Mouse (Mus musculus): ENCODE results near the gene Matk. TPM values are rescaled to one million over a fixed set of nuclear protein-coding genes. Genes with fewer than 3 reads are reported as not detected.

The Matk gene
- polyA plus RNA-seq, 1 experiment from 2014 or later: 1.7 TPM

DNA sequence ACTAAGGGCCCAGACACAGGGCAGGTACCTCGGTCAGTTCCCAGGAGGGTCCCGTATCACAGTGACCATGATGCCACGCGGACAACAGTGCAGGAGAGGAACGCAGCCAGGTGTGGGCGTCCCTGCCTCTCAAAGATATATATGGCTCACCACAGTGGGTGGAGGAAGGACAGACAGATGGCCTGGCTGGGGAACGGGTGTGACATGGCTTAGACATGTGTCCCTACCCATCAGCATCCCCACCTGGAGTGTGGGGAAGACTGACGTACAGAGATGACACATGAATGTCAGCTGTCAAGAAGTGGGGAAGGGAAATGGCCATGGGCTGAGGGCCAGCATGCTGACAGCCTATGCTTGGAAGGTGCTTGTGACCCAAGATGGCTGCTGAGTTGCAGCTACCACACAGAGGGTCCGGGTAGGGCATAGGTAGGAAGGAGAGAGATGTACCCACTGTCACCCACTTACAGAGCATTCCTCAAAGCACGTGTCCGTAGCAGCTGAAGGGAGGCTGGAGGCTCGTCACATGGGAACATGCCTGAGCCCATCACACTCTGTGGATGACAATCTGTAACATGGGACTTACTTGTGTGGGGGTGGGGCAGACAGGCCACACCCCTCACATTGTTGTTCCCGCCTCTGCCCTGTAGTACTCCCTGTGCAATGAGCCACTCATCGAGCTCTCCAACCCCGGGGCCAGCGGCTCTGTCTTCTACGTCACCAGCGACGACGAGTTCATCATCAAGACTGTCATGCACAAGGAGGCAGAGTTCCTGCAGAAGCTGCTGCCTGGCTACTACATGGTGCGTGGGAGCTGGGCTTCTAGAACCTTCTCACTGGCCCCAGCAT is 54.3 kb downstream of the Matk start:
- Histone ChIP-seq H3K9me3 (replicated peaks; ENCODE audit: control insufficient read depth, low read length) (no peaks in the 10 kb centered on the region), H3K27ac (ENCODE audit: low read depth, low read length) (no peak overlapping the region), H3K27me3 (ENCODE audit: control insufficient read depth, insufficient read depth, low read length) (no peaks in the 10 kb centered on the region), H3K9ac (ENCODE audit: low read depth, low read length) (no peak overlapping the region), H3K4me3 (ENCODE audit: low read depth, low read length) (no peak overlapping the region), H3K4me2 (no peak overlapping the region), H3K36me3 (ENCODE audit: control insufficient read depth, insufficient read depth, low read length) (peaks cover 42% of the 10 kb centered on the region), H3K4me1 (ENCODE audit: control insufficient read depth, insufficient read depth, low read length) (peaks cover 26% of the 10 kb centered on the region)
- 89% methylated on average over 21 of the region's 21 CpGs for WGBS (ENCODE audit: insufficient replicate concordance)
- ATAC-seq (replicated peaks; ENCODE audit: insufficient number of reproducible peaks, low FRiP score, low TSS enrichment): no peak

DNA sequence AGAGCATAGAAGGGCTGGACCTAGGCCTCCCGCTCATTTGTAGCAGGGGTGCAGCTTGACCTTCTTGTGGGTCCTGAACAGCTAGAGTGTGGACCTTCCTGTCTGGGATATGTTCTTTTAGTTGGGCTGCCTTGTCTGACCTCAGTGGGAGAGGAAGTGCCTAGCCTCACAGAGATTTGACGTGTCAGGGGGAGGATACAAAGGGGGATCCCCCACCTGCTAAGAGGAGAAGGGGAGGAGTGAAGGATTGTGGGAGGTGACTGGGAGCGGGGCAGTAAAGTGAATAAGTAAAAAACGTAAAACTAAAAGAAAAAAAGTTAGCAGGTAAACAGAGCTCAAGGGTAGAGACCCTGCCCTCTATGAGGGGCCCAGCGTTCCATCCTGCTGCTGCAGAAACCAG is 56.8 kb downstream of the Matk start:
- Histone ChIP-seq H3K27me3 (ENCODE audit: control insufficient read depth, insufficient read depth, low read length) (no peaks in the 10 kb centered on the region), H3K4me3 (ENCODE audit: low read depth, low read length) (no peak overlapping the region), H3K4me2 (no peak overlapping the region), H3K9ac (ENCODE audit: low read depth, low read length) (no peak overlapping the region), H3K4me1 (ENCODE audit: control insufficient read depth, insufficient read depth, low read length) (peaks cover 2% of the 10 kb centered on the region), H3K36me3 (ENCODE audit: control insufficient read depth, insufficient read depth, low read length) (peaks cover 55% of the 10 kb centered on the region), H3K27ac (ENCODE audit: low read depth, low read length) (no peak overlapping the region), H3K9me3 (replicated peaks; ENCODE audit: control insufficient read depth, low read length) (no peaks in the 10 kb centered on the region)
- WGBS (ENCODE audit: insufficient replicate concordance): 86% methylated on average over 5 of the region's 5 CpGs
- no peak for ATAC-seq (replicated peaks; ENCODE audit: insufficient number of reproducible peaks, low FRiP score, low TSS enrichment)

Small RNAs within 50 kb of the gene (microRNA-seq; reads per million reads assigned to microRNA genes)
- 11.6 reads per million, percentile 46 among the genes with 10 or more reads in this experiment for gene Mir3057 (ENCODE audit: borderline number of aligned reads)

Other genes with a start within 250 kb of the Matk start
- 1.4 TPM in 2 replicates for gene Gng7, start 238.0 kb upstream of the Matk start, polyA plus RNA-seq (2014; fragmentation: Nextera tagmentation; extraction: Ambion mirVana)
- 0.13 TPM in 1 of 2 replicates, not detected in the other for gene Diras1, start 227.3 kb upstream of the Matk start, polyA plus RNA-seq (2014; fragmentation: Nextera tagmentation; extraction: Ambion mirVana)
- gene Slc39a3, start 215.5 kb upstream of the Matk start, polyA plus RNA-seq (2014; fragmentation: Nextera tagmentation; extraction: Ambion mirVana): 3.9 and 4.1 TPM in 2 replicates
- 130 and 159 TPM in 2 replicates for gene Sgta, start 192.8 kb upstream of the Matk start, polyA plus RNA-seq (2014; fragmentation: Nextera tagmentation; extraction: Ambion mirVana)
- gene Thop1, start 182.9 kb upstream of the Matk start, polyA plus RNA-seq (2014; fragmentation: Nextera tagmentation; extraction: Ambion mirVana): 30.9 and 31.1 TPM in 2 replicates
- 0.37 and 1.0 TPM in 2 replicates for gene Creb3l3, start 154.1 kb upstream of the Matk start, polyA plus RNA-seq (2014; fragmentation: Nextera tagmentation; extraction: Ambion mirVana)
- 153 and 154 TPM in 2 replicates for gene Map2k2, start 147.0 kb upstream of the Matk start, polyA plus RNA-seq (2014; fragmentation: Nextera tagmentation; extraction: Ambion mirVana)
- 10.6 and 10.8 TPM in 2 replicates for gene Zbtb7a, start 117.7 kb upstream of the Matk start, polyA plus RNA-seq (2014; fragmentation: Nextera tagmentation; extraction: Ambion mirVana)
- gene Pias4, start 85.0 kb upstream of the Matk start, polyA plus RNA-seq (2014; fragmentation: Nextera tagmentation; extraction: Ambion mirVana): 39.4 and 39.7 TPM in 2 replicates
- gene Eef2, start 76.3 kb upstream of the Matk start, polyA plus RNA-seq (2014; fragmentation: Nextera tagmentation; extraction: Ambion mirVana): 313 and 338 TPM in 2 replicates
- 44.1 and 47.4 TPM in 2 replicates for gene Dapk3, start 69.9 kb upstream of the Matk start, polyA plus RNA-seq (2014; fragmentation: Nextera tagmentation; extraction: Ambion mirVana)
- 0.21 TPM in 1 of 2 replicates, not detected in the other for gene 4930442H23Rik, start 69.1 kb upstream of the Matk start, polyA plus RNA-seq (2014; fragmentation: Nextera tagmentation; extraction: Ambion mirVana)
- 2.2 and 3.6 TPM in 2 replicates for gene Nmrk2, start 50.9 kb upstream of the Matk start, polyA plus RNA-seq (2014; fragmentation: Nextera tagmentation; extraction: Ambion mirVana)
- gene Atcay, start 22.1 kb upstream of the Matk start, polyA plus RNA-seq (2014; fragmentation: Nextera tagmentation; extraction: Ambion mirVana): 0.60 and 0.83 TPM in 2 replicates
- gene Zfr2, start 19.8 kb upstream of the Matk start, polyA plus RNA-seq (2014; fragmentation: Nextera tagmentation; extraction: Ambion mirVana): 2.3 and 3.7 TPM in 2 replicates
- gene Mrpl54, start 14.0 kb downstream of the Matk start, polyA plus RNA-seq (2014; fragmentation: Nextera tagmentation; extraction: Ambion mirVana): 247 and 257 TPM in 2 replicates
- gene Apba3, start 14.0 kb downstream of the Matk start, polyA plus RNA-seq (2014; fragmentation: Nextera tagmentation; extraction: Ambion mirVana): 41.2 and 44.1 TPM in 2 replicates
- gene Tjp3, start 38.6 kb downstream of the Matk start, polyA plus RNA-seq (2014; fragmentation: Nextera tagmentation; extraction: Ambion mirVana): 0.90 and 1.4 TPM in 2 replicates
- gene Pip5k1c, start 40.0 kb downstream of the Matk start, polyA plus RNA-seq (2014; fragmentation: Nextera tagmentation; extraction: Ambion mirVana): 30.2 and 32.1 TPM in 2 replicates
- gene Cactin, start 68.2 kb downstream of the Matk start, polyA plus RNA-seq (2014; fragmentation: Nextera tagmentation; extraction: Ambion mirVana): 20.2 and 25.0 TPM in 2 replicates
- gene Tbxa2r, start 75.8 kb downstream of the Matk start, polyA plus RNA-seq (2014; fragmentation: Nextera tagmentation; extraction: Ambion mirVana): 10.9 and 11.2 TPM in 2 replicates
- not detected in 2 replicates for gene Gipc3, start 90.3 kb downstream of the Matk start, polyA plus RNA-seq (2014; fragmentation: Nextera tagmentation; extraction: Ambion mirVana)
- 102 and 107 TPM in 2 replicates for gene Hmg20b, start 97.5 kb downstream of the Matk start, polyA plus RNA-seq (2014; fragmentation: Nextera tagmentation; extraction: Ambion mirVana)
- gene Mfsd12, start 104.6 kb downstream of the Matk start, polyA plus RNA-seq (2014; fragmentation: Nextera tagmentation; extraction: Ambion mirVana): 4.6 and 4.7 TPM in 2 replicates
- 0.23 and 0.67 TPM in 2 replicates for gene 4930404N11Rik, start 112.9 kb downstream of the Matk start, polyA plus RNA-seq (2014; fragmentation: Nextera tagmentation; extraction: Ambion mirVana)
- gene Fzr1, start 125.6 kb downstream of the Matk start, polyA plus RNA-seq (2014; fragmentation: Nextera tagmentation; extraction: Ambion mirVana): 66.1 and 70.0 TPM in 2 replicates
- gene Dohh, start 131.5 kb downstream of the Matk start, polyA plus RNA-seq (2014; fragmentation: Nextera tagmentation; extraction: Ambion mirVana): 47.5 and 61.4 TPM in 2 replicates
- gene Gm48551, start 131.5 kb downstream of the Matk start, polyA plus RNA-seq (2014; fragmentation: Nextera tagmentation; extraction: Ambion mirVana): 1.4 and 2.9 TPM in 2 replicates
- gene Gm48552, start 136.1 kb downstream of the Matk start, polyA plus RNA-seq (2014; fragmentation: Nextera tagmentation; extraction: Ambion mirVana): 0.55 and 1.2 TPM in 2 replicates
- gene Smim24, start 140.1 kb downstream of the Matk start, polyA plus RNA-seq (2014; fragmentation: Nextera tagmentation; extraction: Ambion mirVana): 4.2 and 5.8 TPM in 2 replicates
- 28.1 and 29.8 TPM in 2 replicates for gene Nfic, start 202.7 kb downstream of the Matk start, polyA plus RNA-seq (2014; fragmentation: Nextera tagmentation; extraction: Ambion mirVana)
- 0.19 and 0.31 TPM in 2 replicates for gene Celf5, start 229.8 kb downstream of the Matk start, polyA plus RNA-seq (2014; fragmentation: Nextera tagmentation; extraction: Ambion mirVana)
- 40.9 and 49.0 TPM in 2 replicates for gene Ncln, start 243.5 kb downstream of the Matk start, polyA plus RNA-seq (2014; fragmentation: Nextera tagmentation; extraction: Ambion mirVana)
- 0.56 and 0.79 TPM in 2 replicates for gene S1pr4, start 247.2 kb downstream of the Matk start, polyA plus RNA-seq (2014; fragmentation: Nextera tagmentation; extraction: Ambion mirVana)

Data from heart, embryonic 11.5 days (tissue).